Mouse (Mus musculus) brain, embryonic 14.5 days (tissue): ENCODE results near the gene Eya2. TPM values are rescaled to one million over a fixed set of nuclear protein-coding genes. Genes with fewer than 3 reads are reported as not detected.

Experiments used
- DNase-seq: peaks from one replicate; pipeline ENCODE4 v3.0.0-alpha.2; 2011; ENCODE audit warnings: low read depth
- CTCF ChIP-seq: fragments of 200-500 bp; IDR thresholded peaks from 2 replicates; pipeline ENCODE4 v1.5.1; 2012; ENCODE audit warnings: inconsistent platforms, mild to moderate bottlenecking, moderate library complexity, borderline replicate concordance; ENCODE audit not compliant: insufficient read depth, insufficient read length; ENCODE audit errors: extremely low read depth
- POLR2A ChIP-seq: fragments of 200-500 bp; IDR thresholded peaks from 2 replicates; pipeline ENCODE4 v1.6.1; 2012; ENCODE audit warnings: mild to moderate bottlenecking, inconsistent platforms, borderline replicate concordance; ENCODE audit not compliant: poor library complexity, insufficient read depth, insufficient read length, severe bottlenecking; ENCODE audit errors: extremely low read depth
- polyA plus RNA-seq: library from polyadenylated mRNA; depleted of rRNA; stranded (reverse); fragments of >200 nt; gene quantifications from 2 replicates; pipeline ENCODE4 v1.2.3, GENCODE M21; 2012

Gene Eya2
- polyA plus RNA-seq, 1 experiment = 12.3 TPM

DNA sequence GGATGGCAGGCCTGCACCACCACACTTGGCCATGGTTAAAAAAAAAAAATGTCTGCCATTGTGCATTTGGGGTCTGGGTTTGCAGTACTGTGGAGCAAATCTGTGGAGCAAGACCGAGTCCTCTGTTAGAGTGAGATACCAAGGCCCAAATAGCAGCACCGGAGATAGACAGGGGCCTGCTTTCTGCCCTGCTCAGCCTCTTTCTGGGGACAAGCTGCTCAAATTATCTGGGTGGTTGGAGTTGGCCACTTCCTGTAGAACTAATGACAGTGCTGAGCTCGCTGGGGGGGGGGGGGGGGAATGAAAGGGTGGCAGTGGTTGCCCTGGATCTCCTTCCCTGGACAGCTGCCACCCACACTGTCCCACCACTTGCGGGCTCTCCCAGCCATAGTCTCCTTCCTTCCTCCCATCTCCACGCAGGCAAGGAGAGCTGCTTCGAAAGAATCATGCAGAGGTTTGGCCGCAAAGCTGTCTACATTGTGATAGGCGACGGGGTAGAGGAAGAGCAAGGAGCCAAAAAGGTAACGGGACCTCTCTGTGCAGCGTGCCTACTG is 174.1 kb downstream of the Eya2 start:
- DNase-seq = no peak
- TF ChIP-seq CTCF = no peak
- no peak for TF ChIP-seq POLR2A

GRCm38 (mm10) chr2:165769375-165769948 is 174.6 kb downstream of the Eya2 start:
- DNase-seq = peak; percentile 66
- TF ChIP-seq POLR2A (no peak), CTCF (no peak)

DNA sequence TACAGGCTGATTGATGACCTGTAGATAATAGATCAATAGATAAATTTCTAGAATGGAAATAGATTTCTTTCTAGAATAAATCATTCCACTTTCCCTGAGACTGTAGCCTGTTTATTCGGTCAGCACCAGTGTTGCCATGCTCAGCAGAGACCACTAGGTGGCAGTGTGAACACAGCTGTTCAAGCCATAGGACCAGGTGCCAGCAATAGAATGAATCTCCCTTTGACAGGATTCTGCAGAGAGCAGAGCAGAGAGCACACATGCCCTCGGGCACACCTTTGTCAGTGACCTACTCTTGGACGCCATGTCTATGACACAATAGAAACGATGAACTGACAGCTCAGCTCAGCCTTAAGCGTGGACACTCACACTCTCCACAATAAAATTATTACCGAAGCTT is 184.1 kb downstream of the Eya2 start:
- peak; percentile 92 for DNase-seq
- no peak for TF ChIP-seq POLR2A
- TF ChIP-seq CTCF = peak; percentile 88

DNA sequence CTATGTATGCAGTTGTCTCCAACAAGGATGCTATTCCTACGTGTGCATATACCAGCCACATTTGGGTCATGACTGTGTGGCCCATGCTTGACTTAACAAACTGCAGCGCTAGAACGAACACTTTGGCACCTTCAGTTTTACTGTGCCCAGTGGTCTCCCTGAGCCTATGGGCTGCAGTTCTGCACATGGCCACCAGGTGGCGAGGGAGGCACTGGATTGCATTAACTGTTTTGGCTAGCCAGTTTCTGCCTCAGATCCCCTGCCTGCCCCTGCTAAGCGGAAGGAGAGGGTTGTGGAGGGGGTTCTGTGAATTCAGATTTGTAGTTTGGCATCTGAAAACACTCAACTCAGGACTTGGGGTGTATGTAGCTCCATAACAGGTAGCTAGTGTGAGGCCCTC is 187.5 kb downstream of the Eya2 start:
- DNase-seq = peak; percentile 83
- peak; percentile 99 for TF ChIP-seq CTCF
- TF ChIP-seq POLR2A = no peak

- TF ChIP-seq CTCF (no peak), POLR2A (no peak)
- DNase-seq = no peak
These were observed 190.6 kb downstream of the Eya2 start for GRCm38 (mm10) chr2:165785312-165786036.

GRCm38 (mm10) chr2:165786467-165786866 is 191.6 kb downstream of the Eya2 start:
- TF ChIP-seq CTCF = no peak
- TF ChIP-seq POLR2A = no peak
- DNase-seq = peak; percentile 40

GRCm38 (mm10) chr2:165788005-165788404 is 193.2 kb downstream of the Eya2 start:
- peak; percentile 89 for DNase-seq
- TF ChIP-seq POLR2A (no peak), CTCF (no peak)

- TF ChIP-seq POLR2A = no peak
- no peak for TF ChIP-seq CTCF
These were observed 194.0 kb downstream of the Eya2 start for GRCm38 (mm10) chr2:165788796-165789195.

DNA sequence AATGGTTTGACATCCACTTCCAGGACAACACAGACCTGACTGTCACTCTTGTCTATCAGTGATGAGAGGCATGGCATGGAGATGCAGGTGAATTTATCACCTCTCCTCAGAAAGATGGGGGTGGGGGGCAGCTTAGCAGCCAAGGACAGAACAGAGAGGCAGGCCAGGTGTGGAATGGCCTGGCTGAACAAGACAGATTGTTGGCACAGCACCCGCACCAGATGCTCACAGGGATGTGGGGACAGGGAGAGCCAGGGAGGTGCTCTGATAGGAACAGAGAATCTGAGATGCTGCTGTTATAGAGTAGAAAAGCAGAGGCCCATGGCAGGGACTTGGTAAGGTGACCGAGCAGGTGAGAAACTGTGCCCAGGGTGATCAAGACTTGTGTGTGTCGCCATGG is 194.8 kb downstream of the Eya2 start:
- TF ChIP-seq POLR2A (no peak), CTCF (no peak)
- peak; percentile 17 for DNase-seq

More at GRCm38 (mm10) chr2:165788796-165789195, 194.0 kb downstream of the Eya2 start:
- DNase-seq = no peak

DNA sequence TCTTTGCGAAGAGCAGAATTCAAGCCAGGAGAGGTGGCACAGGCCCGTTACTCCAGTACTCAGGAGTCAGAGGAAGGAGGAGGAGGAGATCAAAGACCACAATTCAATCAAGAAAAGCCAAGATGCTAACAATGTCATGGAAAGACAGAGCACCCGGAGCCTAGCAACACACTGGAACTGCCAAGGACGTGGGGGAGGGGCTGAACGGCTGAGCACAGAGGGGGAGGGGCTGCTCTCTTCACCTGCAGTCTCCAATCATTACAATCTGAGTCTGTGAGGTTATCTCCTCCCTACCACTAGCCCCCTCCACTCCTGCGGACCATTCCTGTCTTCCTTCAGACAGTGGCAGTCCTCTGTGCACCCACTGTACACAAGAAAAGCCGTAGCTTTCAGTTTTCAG is 196.2 kb downstream of the Eya2 start:
- DNase-seq = peak; percentile 71
- TF ChIP-seq POLR2A (no peak), CTCF (no peak)

DNA sequence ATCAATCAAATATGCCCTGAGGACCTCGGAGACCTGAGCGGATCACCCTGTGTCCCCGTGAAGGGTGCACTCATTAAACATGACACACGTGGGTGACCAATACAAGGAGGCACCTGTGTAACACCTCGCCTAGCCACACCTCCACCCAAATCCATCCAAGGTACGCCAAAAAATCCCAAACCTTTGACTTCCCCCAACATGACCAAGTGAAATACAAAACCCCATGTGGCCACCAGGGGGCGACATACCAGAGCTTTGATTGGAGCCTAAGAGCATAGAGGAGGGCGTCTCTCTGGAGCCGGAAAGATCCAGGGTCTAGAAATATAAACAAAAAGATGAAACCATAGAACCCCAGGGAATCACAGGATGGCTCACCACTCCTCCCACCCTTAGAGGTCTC is 196.8 kb downstream of the Eya2 start:
- peak; percentile 82 for TF ChIP-seq CTCF
- no peak for TF ChIP-seq POLR2A
- DNase-seq = peak; percentile 65

DNA sequence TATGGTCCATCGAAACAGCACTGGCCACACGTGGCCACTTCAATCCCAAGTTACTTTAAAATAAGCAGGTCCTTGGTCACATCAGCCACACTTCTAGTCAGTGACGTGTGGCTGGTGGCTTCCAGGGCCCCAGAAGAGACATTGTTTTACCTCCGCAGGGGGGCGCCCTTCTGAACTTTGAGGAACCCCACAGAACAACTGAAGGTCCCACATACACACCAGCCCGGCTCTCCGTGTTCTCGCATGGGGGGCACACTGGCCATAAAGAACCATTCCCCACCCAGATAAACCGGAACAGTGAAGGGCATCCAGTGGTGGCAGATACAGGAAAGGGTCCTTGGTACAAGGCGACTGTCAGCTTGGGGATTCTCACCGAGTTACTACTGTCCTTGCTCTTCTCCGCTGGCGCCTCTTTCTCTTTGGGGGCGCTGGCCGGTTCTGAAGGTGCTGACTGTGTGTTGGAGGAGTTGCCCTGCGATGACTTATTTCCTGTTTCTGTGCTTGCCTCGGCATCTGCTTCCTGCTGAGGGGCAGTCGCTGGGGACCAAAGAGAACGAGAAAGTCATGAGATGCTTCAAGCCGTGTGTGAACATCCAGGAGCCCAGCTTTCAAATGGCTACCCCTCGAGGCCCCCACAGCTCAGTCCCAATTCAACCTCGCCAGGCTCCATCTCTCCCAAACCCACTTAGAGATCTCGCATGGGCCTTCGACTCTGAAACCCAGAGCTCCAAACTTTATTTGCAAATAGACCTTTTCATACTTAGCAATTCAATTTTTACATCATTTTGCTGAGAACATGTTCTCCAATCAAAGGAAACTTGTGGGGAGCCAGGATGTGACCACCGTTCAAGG is 197.8 kb downstream of the Eya2 start:
- TF ChIP-seq CTCF (no peak), POLR2A (no peak)
- DNase-seq = no peak

- no peak for TF ChIP-seq CTCF
- TF ChIP-seq POLR2A = no peak
- no peak for DNase-seq
These were observed 198.4 kb downstream of the Eya2 start for GRCm38 (mm10) chr2:165793283-165793638.
